Mouse (Mus musculus) ES-E14 (cell line): Measurements from ENCODE around the gene Lrrc18.

Source experiments
- CHD2 ChIP-seq: IDR thresholded peaks from 2 replicates; pipeline ENCODE4 v1.6.1; 2014; ENCODE audit warnings: mild to moderate bottlenecking, low read depth, low read length, inconsistent platforms
- HCFC1 ChIP-seq: IDR thresholded peaks from 2 replicates; pipeline ENCODE4 v1.6.1; 2012; ENCODE audit warnings: low read length, inconsistent platforms, borderline replicate concordance; ENCODE audit not compliant: insufficient read depth
- MAFK ChIP-seq: IDR thresholded peaks from 2 replicates; pipeline ENCODE4 v1.6.1; 2014; ENCODE audit warnings: mild to moderate bottlenecking, low read depth, low read length, inconsistent platforms; ENCODE audit not compliant: insufficient read depth
- ZC3H11A ChIP-seq: IDR thresholded peaks from 2 replicates; pipeline ENCODE4 v1.6.1; 2012; ENCODE audit warnings: low read depth, mild to moderate bottlenecking, inconsistent platforms, low read length, borderline replicate concordance
- ZNF384 ChIP-seq: IDR thresholded peaks from 2 replicates; pipeline ENCODE4 v1.6.1; 2012; ENCODE audit warnings: low read depth, low read length, inconsistent platforms

DNA sequence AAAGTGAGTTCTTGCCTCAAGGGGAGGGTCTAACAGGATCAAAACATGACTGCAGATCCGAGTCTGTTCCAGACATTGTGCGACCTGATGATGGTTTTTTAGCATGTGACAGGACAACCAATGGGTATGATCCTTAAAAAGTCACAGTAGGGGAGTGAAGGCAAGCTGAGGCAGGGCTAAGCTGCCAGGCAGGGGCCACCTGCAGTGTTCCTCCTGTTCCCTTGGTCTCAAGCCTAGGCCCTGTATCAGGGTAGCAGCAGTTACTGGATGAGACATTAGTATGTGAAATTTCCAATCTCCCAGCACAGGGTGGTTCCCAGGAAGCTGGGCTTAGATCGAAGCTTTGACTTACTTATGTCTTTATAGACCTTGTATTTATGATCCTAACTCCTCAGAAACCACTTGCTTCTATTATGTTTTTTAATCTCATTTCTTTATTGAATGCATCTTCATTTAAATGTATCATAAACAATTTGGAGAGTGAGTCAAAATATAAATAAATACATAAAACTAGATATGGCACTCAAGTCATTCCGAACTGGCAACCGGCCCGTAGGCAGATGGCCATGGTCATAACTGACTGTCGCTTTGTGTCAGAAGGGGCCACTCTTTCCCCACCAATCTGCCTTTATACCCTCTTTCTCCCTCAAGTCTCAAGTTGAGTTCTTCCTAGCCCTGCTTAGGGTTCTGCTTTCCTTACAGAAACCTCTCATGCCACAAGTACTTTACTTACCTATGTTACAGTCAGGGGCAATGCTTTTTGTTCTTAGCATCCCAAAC is 67.9 kb downstream of the Lrrc18 start:
- TF ChIP-seq ZC3H11A (no peak), MAFK (no peak), ZNF384 (no peak), CHD2 (no peak), HCFC1 (no peak)
